Comparison of ENCODE assay signal across 19 mouse cellular contexts in the genomic region with DNA sequence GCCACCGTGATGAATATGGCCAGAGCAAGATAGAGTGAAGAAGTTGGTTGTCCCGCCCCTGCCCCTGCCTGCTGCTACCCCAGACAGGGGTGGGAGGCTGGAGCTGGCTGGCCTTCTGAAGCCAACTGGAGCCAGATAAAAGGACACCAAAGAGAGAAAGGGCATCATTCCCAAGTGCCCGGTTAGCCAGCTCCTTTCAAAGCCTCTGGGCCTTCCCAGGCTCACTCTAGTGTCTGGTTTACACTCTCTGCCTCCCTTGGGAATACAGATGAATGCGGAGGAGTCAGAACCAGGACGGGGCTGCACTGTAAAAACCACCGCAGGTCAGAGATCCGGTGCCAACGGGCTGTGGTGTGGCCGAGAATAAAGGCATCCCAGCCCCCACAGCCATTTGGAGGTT.
A peak's percentile ranks its signal among the peaks of the same experiment; 100 is the strongest.
DNase-seq lines count a peak whose midpoint lies in the region; TF ChIP-seq lines count a peak whose summit lies in the region.
"Had no signal": no experiment of that assay in that cellular context is flagged by ENCODE, and none has a peak within 500 bp of the region (broad histone marks: within the 10 kb centered on the region; RNA-seq: fewer than 3 reads in every experiment).

No protein-coding gene starts in this region.

- TF ChIP-seq EP300 in heart, adult 2 months (IDR thresholded peaks at IDR 0.05; ENCODE audit: insufficient read depth, low read depth, low read length): no peak

- WGBS in heart, adult 2 months: 52% methylated on average over 9 of the region's 9 CpGs

- H3K9ac ChIP-seq in heart, adult 2 months (ENCODE audit: low read depth, low read length): no peak overlapping the region
- H3K9ac ChIP-seq: embryonic facial prominence, embryonic 15.5 days; limb, embryonic 13.5 days; liver, embryonic 12.5 days; midbrain, embryonic 15.5 days had no signal

- no peak overlapping the region for H3K4me3 ChIP-seq in heart, adult 2 months
- H3K4me3 ChIP-seq: embryonic facial prominence, embryonic 15.5 days; limb, embryonic 13.5 days; liver, embryonic 12.5 days; midbrain, embryonic 15.5 days had no signal

- intact Hi-C loops in heart, adult 2 months (cut with DNase I): no loop called here

- no peaks in the 10 kb centered on the region for H3K27me3 ChIP-seq in heart, adult 2 months (ENCODE audit: control insufficient read depth, insufficient read depth, low read length)
- H3K27me3 ChIP-seq: embryonic facial prominence, embryonic 15.5 days; limb, embryonic 13.5 days; midbrain, embryonic 15.5 days had no signal

- no peak for TF ChIP-seq POLR2A in heart, adult 2 months (IDR thresholded peaks at IDR 0.05; ENCODE audit: insufficient read depth, low read depth, low read length)

- no peaks in the 10 kb centered on the region for H3K79me2 ChIP-seq in heart, adult 2 months (replicated peaks; ENCODE audit: control insufficient read depth, insufficient read depth, low read length)

- no peak overlapping the region for H3K27ac ChIP-seq in heart, adult 2 months
- H3K27ac ChIP-seq: embryonic facial prominence, embryonic 15.5 days; kidney, postnatal 0 days; limb, embryonic 13.5 days; liver, embryonic 12.5 days; midbrain, embryonic 15.5 days had no signal

- no peaks in the 10 kb centered on the region for H3K4me1 ChIP-seq in heart, adult 2 months (ENCODE audit: control insufficient read depth, insufficient read depth, low read length)
- H3K4me1 ChIP-seq: limb, embryonic 13.5 days; liver, embryonic 12.5 days; midbrain, embryonic 15.5 days had no signal

- no peaks in the 10 kb centered on the region for H3K36me3 ChIP-seq in heart, adult 2 months (ENCODE audit: control insufficient read depth, insufficient read depth, low read length)
- H3K36me3 ChIP-seq: embryonic facial prominence, embryonic 15.5 days; limb, embryonic 13.5 days; liver, embryonic 12.5 days; midbrain, embryonic 15.5 days had no signal

- TF ChIP-seq CTCF in heart, adult 2 months (IDR thresholded peaks at IDR 0.05): no peak

- peak; percentile 53 to 66 for DNase-seq in cerebellum, postnatal 10 days
- DNase-seq in cerebellum, postnatal 14 days: no peak
- DNase-seq in heart, adult 11 months: peak; percentile 83
- no peak for DNase-seq in heart, adult 2 months
- peak; percentile 29 to 59 for DNase-seq in layer of hippocampus, postnatal 14 days (ENCODE audit: low spot score in 2 of 2)
- DNase-seq in layer of hippocampus, adult 9-11 months: no peak
- peak; percentile 17 for DNase-seq in right cerebral cortex, postnatal 4 days
- no peak for DNase-seq in right cerebral cortex, postnatal 14 days
- DNase-seq: adrenal gland, postnatal 25 days; cerebellum, adult 8-10 months; gastrocnemius, postnatal 25 days; layer of hippocampus, postnatal 36 days; lung, adult 18-20 months; spleen, adult 18-20 months had no signal

Comparison
In these comparisons a context has a peak if more than half of its experiments do, and no peak if none do; other contexts are left out.
1. DNase-seq: peak in cerebellum, postnatal 10 days (2 of 2), heart, adult 11 months (single experiment), layer of hippocampus, postnatal 14 days (2 of 2) and right cerebral cortex, postnatal 4 days (single experiment); none in cerebellum, postnatal 14 days (0 of 2), heart, adult 2 months (0 of 2), layer of hippocampus, adult 9-11 months (single experiment) and right cerebral cortex, postnatal 14 days (single experiment).